Mouse (Mus musculus) testis, adult 2 months (tissue): ENCODE results near the gene Zfp74.

ENCODE experiments used
- CTCF ChIP-seq: fragments of 200-500 bp; IDR thresholded peaks from 2 replicates; pipeline ENCODE4 v1.5.1; 2012; ENCODE audit warnings: low read depth, mild to moderate bottlenecking, inconsistent platforms, low read length, moderate library complexity; ENCODE audit not compliant: control insufficient read depth, insufficient read depth, insufficient replicate concordance
- POLR2A ChIP-seq: fragments of 200-500 bp; IDR thresholded peaks from 2 replicates; pipeline ENCODE4 v1.6.1; 2012; ENCODE audit warnings: low read depth, mild to moderate bottlenecking, inconsistent platforms, low read length, moderate library complexity; ENCODE audit not compliant: control insufficient read depth

- TF ChIP-seq CTCF (no peak), POLR2A (no peak)
Observed at GRCm38 (mm10) chr7:29995134-29995533, 41.2 kb upstream of the Zfp74 start.
